8 mouse cellular contexts compared by ENCODE assay signal in genomic region chr7:44384716-44385059, GRCm38 (mm10). TPM values are rescaled to one million over a fixed set of nuclear protein-coding genes. Genes with fewer than 3 reads are reported as not detected.
DNase-seq lines count a peak whose midpoint lies in the region; ATAC-seq and TF ChIP-seq lines count a peak whose summit lies in the region.

No protein-coding gene starts in this region.

- peak overlapping the region; percentile 90 for H3K27ac ChIP-seq in cerebellum, adult 2 months (ENCODE audit: insufficient read depth, low read length)
- H3K27ac ChIP-seq in testis, adult 2 months (ENCODE audit: control insufficient read depth, insufficient read depth, low read depth, low read length) = no peak overlapping the region
- no peak overlapping the region for H3K27ac ChIP-seq in liver, embryonic 12.5 days

- H3K9ac ChIP-seq in liver, embryonic 12.5 days = no peak overlapping the region

- H3K9me3 ChIP-seq in liver, embryonic 12.5 days (replicated peaks) = no peaks in the 10 kb centered on the region

- no peak for TF ChIP-seq CTCF in cerebellum, adult 2 months (IDR thresholded peaks at IDR 0.05; ENCODE audit: borderline replicate concordance, insufficient read depth, low read depth, low read length)
- no peak for TF ChIP-seq CTCF in testis, adult 2 months (IDR thresholded peaks at IDR 0.05; ENCODE audit: control insufficient read depth, insufficient read depth, insufficient replicate concordance, low read depth, low read length)

- H3K4me2 ChIP-seq in liver, embryonic 12.5 days = peak overlapping the region; percentile 71

- peaks cover 8% of the 10 kb centered on the region for H3K4me1 ChIP-seq in cerebellum, adult 2 months (ENCODE audit: control insufficient read depth, insufficient read depth, low read length)
- peaks cover 7% of the 10 kb centered on the region for H3K4me1 ChIP-seq in testis, adult 2 months (ENCODE audit: control insufficient read depth, insufficient read depth, low read length)
- H3K4me1 ChIP-seq in liver, embryonic 12.5 days = peaks cover 11% of the 10 kb centered on the region

- no peak; the same call in 1 of the 2 replicates for TF ChIP-seq POLR2A in cerebellum, adult 2 months (IDR thresholded peaks at IDR 0.05; ENCODE audit: borderline replicate concordance, insufficient read depth, low read length)
- no peak for TF ChIP-seq POLR2A in testis, adult 2 months (IDR thresholded peaks at IDR 0.05; ENCODE audit: control insufficient read depth, low read depth, low read length)

- H3K27me3 ChIP-seq in cerebellum, adult 2 months (ENCODE audit: control insufficient read depth, insufficient read depth, low read length) = no peaks in the 10 kb centered on the region
- no peaks in the 10 kb centered on the region for H3K27me3 ChIP-seq in testis, adult 2 months (ENCODE audit: control insufficient read depth, insufficient read depth, low read length)
- H3K27me3 ChIP-seq in liver, embryonic 12.5 days (replicated peaks) = peaks cover 72% of the 10 kb centered on the region

- H3K36me3 ChIP-seq in testis, adult 2 months (ENCODE audit: control insufficient read depth, insufficient read depth, low read length) = no peaks in the 10 kb centered on the region
- H3K36me3 ChIP-seq in liver, embryonic 12.5 days = no peaks in the 10 kb centered on the region

- no peak for DNase-seq in cerebellum, adult 2 months
- no peak for DNase-seq in cerebellum, postnatal 36 days
- no peak for DNase-seq in testis, postnatal 14 days (ENCODE audit: low spot score)
- DNase-seq in Muller cell, postnatal 12 days (ENCODE audit: inconsistent ontology term) = no peak
- no peak for DNase-seq in yolk sac, embryonic 10.5 days (ENCODE audit: low spot score)

- peak; percentile 31; the same call in 1 of the 2 replicates for ATAC-seq in liver, embryonic 12.5 days
- ATAC-seq in CD4-positive, CD25-positive, alpha-beta regulatory T cell, adult 4 months = no peak

- WGBS in cerebellum, adult 2 months = under 1% methylated on average over 16 of the region's 17 CpGs
- WGBS in liver, embryonic 12.5 days (ENCODE audit: insufficient replicate concordance) = 1% methylated on average over 17 of the region's 17 CpGs

- H3K4me3 ChIP-seq in cerebellum, adult 2 months (replicated peaks; ENCODE audit: insufficient read depth, low read depth, low read length) = peak overlapping the region; percentile 98
- H3K4me3 ChIP-seq in testis, adult 2 months (ENCODE audit: control insufficient read depth, low read depth, low read length) = peak overlapping the region; percentile 1
- peak overlapping the region; percentile 43 for H3K4me3 ChIP-seq in liver, embryonic 12.5 days

RNA-seq across cellular contexts. Expression of gene Syt3, which starts 0.8 kb away (rescaled TPM):
- 125 and 130 TPM in 2 replicates for polyA plus RNA-seq in cerebellum, adult 2 months (2012; rRNA removed)
- polyA plus RNA-seq in testis, adult 2 months (2012; rRNA removed) = 2.0 TPM in 2 replicates
- 0.05 and 0.11 TPM in 2 replicates for polyA plus RNA-seq in liver, embryonic 12.5 days (2016; fragmentation: Nextera tagmentation; extraction: Ambion mirVana)
- not detected for polyA plus RNA-seq in CD4-positive, CD25-positive, alpha-beta regulatory T cell, adult 4 months (2017; shearing (Covaris generic))

RNA-seq across cellular contexts. Expression of gene 1700008O03Rik, which starts 0.9 kb away (rescaled TPM):
- 3.1 and 3.8 TPM in 2 replicates for polyA plus RNA-seq in cerebellum, adult 2 months (2012; rRNA removed)
- 112 and 131 TPM in 2 replicates for polyA plus RNA-seq in testis, adult 2 months (2012; rRNA removed)
- 0.38 TPM in 1 of 2 replicates, not detected in the other for polyA plus RNA-seq in liver, embryonic 12.5 days (2016; fragmentation: Nextera tagmentation; extraction: Ambion mirVana)
- not detected for polyA plus RNA-seq in CD4-positive, CD25-positive, alpha-beta regulatory T cell, adult 4 months (2017; shearing (Covaris generic))

RNA-seq across cellular contexts. Expression of gene Lrrc4b, which starts 44.1 kb away (rescaled TPM):
- 190 and 214 TPM in 2 replicates for polyA plus RNA-seq in cerebellum, adult 2 months (2012; rRNA removed)
- polyA plus RNA-seq in testis, adult 2 months (2012; rRNA removed) = 0.46 and 0.55 TPM in 2 replicates
- polyA plus RNA-seq in liver, embryonic 12.5 days (2016; fragmentation: Nextera tagmentation; extraction: Ambion mirVana) = 0.07 TPM in 1 of 2 replicates, not detected in the other
- not detected for polyA plus RNA-seq in CD4-positive, CD25-positive, alpha-beta regulatory T cell, adult 4 months (2017; shearing (Covaris generic))

Comparison
In these comparisons a context has a peak if more than half of its experiments do, and no peak if none do; other contexts are left out.
1. H3K4me3 ChIP-seq: peak in every context shown above with its lines; median percentile 98 in cerebellum, adult 2 months; 43 in liver, embryonic 12.5 days; 1 in testis, adult 2 months.
2. RNA of gene Syt3, which starts 0.8 kb away (polyA plus RNA-seq): 125 to 130 TPM in cerebellum, adult 2 months; 2.0 TPM in testis, adult 2 months, 0.05 to 0.11 TPM in liver, embryonic 12.5 days and not detected in CD4-positive, CD25-positive, alpha-beta regulatory T cell, adult 4 months; every median in the first group is over 10 times any median in the second.
3. RNA of gene 1700008O03Rik, which starts 0.9 kb away (polyA plus RNA-seq): 112 to 131 TPM in testis, adult 2 months; 3.1 to 3.8 TPM in cerebellum, adult 2 months, 0.38 TPM in liver, embryonic 12.5 days and not detected in CD4-positive, CD25-positive, alpha-beta regulatory T cell, adult 4 months; every median in the first group is over 10 times any median in the second.
4. RNA of gene Lrrc4b, which starts 44.1 kb away (polyA plus RNA-seq): 190 to 214 TPM in cerebellum, adult 2 months; 0.46 to 0.55 TPM in testis, adult 2 months, not detected in CD4-positive, CD25-positive, alpha-beta regulatory T cell, adult 4 months and 0.07 TPM in liver, embryonic 12.5 days; every median in the first group is over 100 times any median in the second.